Mouse (Mus musculus) kidney, embryonic 16.5 days (tissue): ENCODE data around the gene Pptc7. TPM values are rescaled to one million over a fixed set of nuclear protein-coding genes. Genes with fewer than 3 reads are reported as not detected.
A peak's percentile ranks its signal among the peaks of the same experiment; 100 is the strongest.

Experiments
- ATAC-seq: fragments of 200-750 bp; cut with Nextera tagmentation; 2 replicates; pipeline ENCODE4 v1.8.0; 2017; ENCODE audit warnings: moderate TSS enrichment; ENCODE audit not compliant: low FRiP score, low TSS enrichment
- H3K27ac ChIP-seq: fragments of 300-500 bp; sonication (generic); 2 replicates; pipeline ENCODE4 v1.5.1; 2014; ENCODE audit warnings: low read length
- H3K27me3 ChIP-seq: fragments of 300-500 bp; sonication (generic); 2 replicates; pipeline ENCODE4 v1.6.1; 2014; ENCODE audit warnings: low read length, control low read depth, mixed read lengths; ENCODE audit not compliant: insufficient read depth
- H3K36me3 ChIP-seq: fragments of 300-500 bp; sonication (generic); 2 replicates; pipeline ENCODE4 v1.6.1; 2014; ENCODE audit warnings: low read length, control low read depth, mixed read lengths; ENCODE audit not compliant: insufficient read depth
- H3K4me1 ChIP-seq: fragments of 300-500 bp; sonication (generic); 2 replicates; pipeline ENCODE4 v1.6.1; 2014; ENCODE audit warnings: low read length, control low read depth, mixed read lengths; ENCODE audit not compliant: insufficient read depth
- H3K4me2 ChIP-seq: fragments of 300-500 bp; sonication (generic); replicated peaks from 2 replicates; pipeline ENCODE4 v1.6.1; 2014; ENCODE audit warnings: low read depth, low read length
- H3K4me3 ChIP-seq: fragments of 300-500 bp; sonication (generic); 2 replicates; pipeline ENCODE4 v1.5.1; 2014; ENCODE audit warnings: mild to moderate bottlenecking, low read length
- H3K9ac ChIP-seq: fragments of 300-500 bp; sonication (generic); replicated peaks from 2 replicates; pipeline ENCODE4 v1.6.1; 2014; ENCODE audit warnings: low read length
- H3K9me3 ChIP-seq: fragments of 300-500 bp; sonication (generic); 2 replicates; pipeline ENCODE4 v1.6.1; 2016; ENCODE audit warnings: low read length, control low read depth
- WGBS: fragments of 180-500 bp; shearing (Covaris S2); extraction: QIAGEN DNeasy Blood & Tissue Kit; methylation state at CpG from one replicate; pipeline ENCODE4 v1.1.7; 2014; 5-methylcytosine and 5-hydroxymethylcytosine counted together
- polyA plus RNA-seq: library from polyadenylated mRNA; unstranded; fragments of >200 nt; fragmentation: Nextera tagmentation; extraction: Ambion mirVana; gene quantifications from 2 replicates; pipeline ENCODE4 v1.2.1, GENCODE M21; 2015

Gene Pptc7
- polyA plus RNA-seq, 1 experiment from 2014 or later = 8.6 TPM

DNA sequence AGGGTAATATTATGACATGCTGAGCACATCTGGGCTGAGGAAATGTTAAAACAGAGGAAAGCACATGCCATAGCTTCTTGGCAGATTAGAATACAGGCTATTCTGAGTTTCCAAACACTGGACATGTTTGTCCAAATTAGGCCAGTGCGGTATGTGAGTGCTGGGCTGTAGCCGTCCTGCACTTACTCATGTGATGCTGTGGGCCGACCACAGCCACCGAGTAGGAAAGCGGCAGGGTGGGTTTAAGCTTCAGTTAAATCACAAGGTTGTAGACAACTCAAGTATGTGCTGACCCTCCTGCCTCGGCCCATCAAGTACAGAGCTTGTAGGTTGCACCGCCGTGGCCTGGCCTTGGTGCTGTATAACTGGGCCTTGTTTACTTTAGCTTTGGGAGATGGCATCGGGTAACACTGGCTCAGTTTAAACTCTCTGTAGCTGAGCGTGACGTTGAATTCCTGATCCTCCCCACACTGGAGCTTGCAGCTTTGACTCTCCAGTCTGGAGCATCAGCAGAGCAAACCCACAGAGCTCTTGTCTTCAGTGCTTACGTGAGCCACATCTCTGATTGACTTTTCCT, 36.1 kb downstream of the Pptc7 start:
- Histone ChIP-seq H3K27ac (peak overlapping the region; percentile 16; the same call in 1 of the 2 replicates), H3K36me3 (peaks cover 21% of the 10 kb centered on the region), H3K9ac (no peak overlapping the region)

GRCm38 (mm10) chr5:122323523-122323922, 39.4 kb downstream of the Pptc7 start:
- no peak overlapping the region for H3K4me3 ChIP-seq
- no peaks in the 10 kb centered on the region for H3K27me3 ChIP-seq
- H3K9ac ChIP-seq = no peak overlapping the region
- H3K4me2 ChIP-seq = no peak overlapping the region
- no peaks in the 10 kb centered on the region for H3K4me1 ChIP-seq
- peaks cover 24% of the 10 kb centered on the region for H3K36me3 ChIP-seq
- WGBS = 75% methylated on average over 8 of the region's 8 CpGs
- H3K9me3 ChIP-seq = no peaks in the 10 kb centered on the region
- no peak for ATAC-seq
- H3K27ac ChIP-seq = no peak overlapping the region

More for the DNA sequence above, 36.1 kb downstream of the Pptc7 start:
- H3K27me3 ChIP-seq = no peaks in the 10 kb centered on the region
- 43% methylated on average over 12 of the region's 12 CpGs for WGBS
- H3K4me3 ChIP-seq = no peak overlapping the region
- H3K4me1 ChIP-seq = peaks cover 1% of the 10 kb centered on the region; the same call in 1 of the 2 replicates
- H3K4me2 ChIP-seq = no peak overlapping the region
- no peaks in the 10 kb centered on the region for H3K9me3 ChIP-seq
- ATAC-seq = 0 out of 2 replicates have a peak, but pooled peaks have one; percentile 74

- Histone ChIP-seq H3K9ac (no peak overlapping the region), H3K9me3 (no peaks in the 10 kb centered on the region), H3K4me2 (no peak overlapping the region), H3K4me3 (no peak overlapping the region), H3K27ac (no peak overlapping the region), H3K27me3 (no peaks in the 10 kb centered on the region), H3K4me1 (no peaks in the 10 kb centered on the region), H3K36me3 (peaks cover 22% of the 10 kb centered on the region)
- 87% methylated on average over 23 of the region's 23 CpGs for WGBS
- ATAC-seq = no peak
These were observed 40.7 kb downstream of the Pptc7 start for GRCm38 (mm10) chr5:122324608-122325431.

DNA sequence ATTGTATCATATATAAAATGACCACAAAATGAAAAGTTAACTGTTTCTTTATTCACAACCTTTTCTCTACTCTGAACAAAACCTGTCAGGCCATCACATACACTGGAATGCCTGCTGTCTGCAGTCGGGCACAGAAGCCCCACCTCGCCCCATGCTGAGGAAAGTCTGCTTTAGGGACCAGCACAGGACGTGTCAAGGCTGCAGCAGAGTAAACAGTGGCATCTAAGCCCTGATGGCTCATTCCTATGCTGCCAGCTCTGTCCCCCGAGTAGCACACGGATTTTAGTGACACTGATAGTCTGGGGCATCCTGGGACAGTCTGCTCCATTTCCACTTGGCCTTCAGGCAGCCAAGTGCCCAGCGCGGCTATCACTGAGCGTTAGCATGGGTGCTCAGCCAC, 41.3 kb downstream of the Pptc7 start:
- Histone ChIP-seq H3K4me2 (no peak overlapping the region), H3K27ac (no peak overlapping the region), H3K4me1 (no peaks in the 10 kb centered on the region), H3K9me3 (no peaks in the 10 kb centered on the region), H3K36me3 (peaks cover 18% of the 10 kb centered on the region), H3K9ac (no peak overlapping the region), H3K27me3 (no peaks in the 10 kb centered on the region), H3K4me3 (no peak overlapping the region)
- 90% methylated on average over 8 of the region's 8 CpGs for WGBS
- no peak for ATAC-seq

DNA sequence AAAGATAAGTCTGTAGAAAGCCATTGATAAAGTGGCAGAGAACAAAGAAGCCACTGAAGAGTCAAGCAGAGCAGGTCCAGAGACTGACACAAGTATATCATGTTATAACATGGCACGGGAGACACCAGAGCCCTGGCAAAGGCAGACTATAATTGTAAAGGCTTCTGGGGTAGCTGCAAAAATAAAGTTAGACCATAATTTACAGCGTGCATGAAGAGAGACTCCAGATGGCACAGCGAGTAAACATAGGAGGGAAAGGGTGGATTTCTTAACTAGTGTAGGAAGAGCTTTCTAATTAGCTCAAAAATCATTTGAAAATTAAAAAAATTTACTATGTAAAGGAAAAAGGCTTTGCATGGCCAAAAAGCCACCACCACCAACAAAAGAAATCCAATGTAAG, 43.1 kb downstream of the Pptc7 start:
- 81% methylated on average over 3 of the region's 3 CpGs for WGBS
- ATAC-seq = no peak

GRCm38 (mm10) chr5:122330269-122330668, 46.1 kb downstream of the Pptc7 start:
- no peak overlapping the region for H3K4me3 ChIP-seq
- H3K4me2 ChIP-seq = no peak overlapping the region
- WGBS = 75% methylated on average over 4 of the region's 4 CpGs
- ATAC-seq = no peak
- no peak overlapping the region for H3K27ac ChIP-seq
- peaks cover 7% of the 10 kb centered on the region; the same call in 1 of the 2 replicates for H3K36me3 ChIP-seq
- no peaks in the 10 kb centered on the region for H3K9me3 ChIP-seq
- H3K9ac ChIP-seq = no peak overlapping the region
- H3K4me1 ChIP-seq = no peaks in the 10 kb centered on the region
- no peaks in the 10 kb centered on the region for H3K27me3 ChIP-seq

More for the DNA sequence above, 43.1 kb downstream of the Pptc7 start:
- Histone ChIP-seq H3K4me3 (no peak overlapping the region), H3K4me1 (no peaks in the 10 kb centered on the region), H3K36me3 (peaks cover 15% of the 10 kb centered on the region), H3K27me3 (no peaks in the 10 kb centered on the region), H3K4me2 (no peak overlapping the region), H3K9me3 (no peaks in the 10 kb centered on the region), H3K27ac (no peak overlapping the region), H3K9ac (no peak overlapping the region)

GRCm38 (mm10) chr5:122334682-122335081, 50.5 kb downstream of the Pptc7 start:
- WGBS = 84% methylated on average over 3 of the region's 3 CpGs
- no peak overlapping the region for H3K4me2 ChIP-seq
- no peak for ATAC-seq
- no peaks in the 10 kb centered on the region for H3K36me3 ChIP-seq
- no peaks in the 10 kb centered on the region for H3K9me3 ChIP-seq
- H3K4me1 ChIP-seq = no peaks in the 10 kb centered on the region
- no peak overlapping the region for H3K9ac ChIP-seq
- no peaks in the 10 kb centered on the region for H3K27me3 ChIP-seq
- no peak overlapping the region for H3K4me3 ChIP-seq
- H3K27ac ChIP-seq = no peak overlapping the region

- no peaks in the 10 kb centered on the region for H3K27me3 ChIP-seq
- H3K4me3 ChIP-seq = no peak overlapping the region
- H3K27ac ChIP-seq = no peak overlapping the region
- no peak overlapping the region for H3K4me2 ChIP-seq
- WGBS = 87% methylated on average over 7 of the region's 7 CpGs
- H3K9me3 ChIP-seq = no peaks in the 10 kb centered on the region
- no peaks in the 10 kb centered on the region for H3K4me1 ChIP-seq
- H3K9ac ChIP-seq = no peak overlapping the region
- no peak for ATAC-seq
- H3K36me3 ChIP-seq = no peaks in the 10 kb centered on the region
These were observed 52.6 kb downstream of the Pptc7 start for GRCm38 (mm10) chr5:122336554-122337294.

- peaks cover 3% of the 10 kb centered on the region; the same call in 1 of the 2 replicates for H3K9me3 ChIP-seq
- H3K27ac ChIP-seq = no peak overlapping the region
- ATAC-seq = no peak
- no peaks in the 10 kb centered on the region for H3K4me1 ChIP-seq
- no peak overlapping the region for H3K4me2 ChIP-seq
- WGBS = 74% methylated on average over 1 of the region's 1 CpGs
- no peaks in the 10 kb centered on the region for H3K27me3 ChIP-seq
- H3K4me3 ChIP-seq = no peak overlapping the region
- no peaks in the 10 kb centered on the region for H3K36me3 ChIP-seq
- no peak overlapping the region for H3K9ac ChIP-seq
These were observed 58.7 kb downstream of the Pptc7 start for GRCm38 (mm10) chr5:122342874-122343273.
